Mouse (Mus musculus): ENCODE measurements around the gene Cd99l2. TPM values are rescaled to one million over a fixed set of nuclear protein-coding genes. Genes with fewer than 3 reads are reported as not detected.

Cd99l2 gene
- polyA plus RNA-seq, 1 experiment from 2014 or later = 43.2 TPM

DNA sequence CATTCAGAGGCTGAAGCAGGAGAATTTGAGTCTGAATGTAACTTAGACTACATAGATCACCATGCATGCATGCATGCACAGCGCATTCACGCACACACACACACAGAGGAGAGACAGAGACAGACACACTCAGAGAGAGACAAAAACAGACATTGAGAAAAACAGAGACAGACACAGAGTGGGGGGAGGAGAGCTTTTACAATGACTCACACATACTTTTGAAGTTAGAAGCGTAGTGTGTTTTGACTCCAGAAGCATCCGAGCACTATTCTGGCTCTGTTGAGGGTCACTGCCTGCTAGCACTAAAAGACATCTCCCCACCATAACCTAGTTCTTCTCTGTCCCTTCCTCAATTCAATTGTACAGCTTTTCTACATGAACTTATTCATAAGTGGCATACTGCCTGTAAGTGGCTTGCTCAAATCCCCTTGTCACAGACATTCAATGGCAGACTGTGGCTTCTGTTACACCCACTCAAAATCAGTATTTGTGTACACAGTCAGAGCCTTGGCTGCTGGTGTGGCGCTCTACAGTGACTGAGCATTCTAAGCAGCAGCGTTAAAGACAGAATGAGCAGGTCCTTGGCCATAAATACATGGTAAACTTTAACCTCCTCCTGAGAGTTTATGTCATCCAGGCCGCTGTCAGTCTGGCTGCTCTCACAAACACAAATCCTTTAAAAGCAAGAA is 28.4 kb downstream of the Cd99l2 start:
- 80% methylated on average over 7 of the region's 7 CpGs for WGBS
- Histone ChIP-seq H3K36me3 (ENCODE audit: poor library complexity, severe bottlenecking) (no peaks in the 10 kb centered on the region), H3K27ac (no peak overlapping the region), H3K9me3 (replicated peaks) (no peaks in the 10 kb centered on the region), H3K27me3 (no peaks in the 10 kb centered on the region), H3K4me3 (no peak overlapping the region), H3K4me2 (no peak overlapping the region), H3K4me1 (no peaks in the 10 kb centered on the region), H3K9ac (no peak overlapping the region)
- ATAC-seq = no peak

DNA sequence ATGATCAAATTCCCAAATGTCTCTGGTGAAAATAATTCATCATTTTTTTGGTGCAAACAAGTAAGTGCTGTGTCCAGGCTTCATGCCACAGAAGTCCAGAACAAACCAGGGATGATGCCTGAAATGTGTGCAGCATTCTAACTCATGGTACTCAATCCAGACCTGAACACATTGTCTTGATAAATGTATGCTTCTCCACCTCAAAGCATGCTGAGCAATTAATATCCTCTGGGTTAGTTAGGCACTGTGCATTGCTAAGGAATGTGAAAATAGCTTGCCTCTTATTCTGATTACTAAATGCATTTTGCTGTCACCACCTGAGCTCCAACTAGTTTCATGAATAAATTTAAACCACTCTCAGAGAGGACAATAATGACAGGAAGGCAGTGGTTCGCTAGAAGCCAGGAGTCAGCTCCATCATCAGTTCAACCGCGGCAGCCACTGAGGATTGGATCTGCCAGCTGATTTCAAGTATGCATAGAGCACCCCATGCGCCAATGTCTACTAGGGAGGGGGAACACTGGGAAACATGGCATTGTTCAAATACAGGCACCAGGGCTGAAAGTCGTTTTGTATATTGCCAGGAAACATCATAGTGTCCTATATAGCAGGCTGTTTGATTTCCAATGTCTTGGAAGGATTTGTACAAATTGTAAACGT is 36.4 kb downstream of the Cd99l2 start:
- H3K4me3 ChIP-seq = no peak overlapping the region
- H3K4me1 ChIP-seq = no peaks in the 10 kb centered on the region
- no peaks in the 10 kb centered on the region for H3K36me3 ChIP-seq (ENCODE audit: poor library complexity, severe bottlenecking)
- H3K4me2 ChIP-seq = no peak overlapping the region
- no peaks in the 10 kb centered on the region for H3K9me3 ChIP-seq (replicated peaks)
- H3K9ac ChIP-seq = no peak overlapping the region
- no peaks in the 10 kb centered on the region for H3K27me3 ChIP-seq
- 77% methylated on average over 6 of the region's 6 CpGs for WGBS
- ATAC-seq = no peak; the same call in 1 of the 2 replicates
- no peak overlapping the region for H3K27ac ChIP-seq

DNA sequence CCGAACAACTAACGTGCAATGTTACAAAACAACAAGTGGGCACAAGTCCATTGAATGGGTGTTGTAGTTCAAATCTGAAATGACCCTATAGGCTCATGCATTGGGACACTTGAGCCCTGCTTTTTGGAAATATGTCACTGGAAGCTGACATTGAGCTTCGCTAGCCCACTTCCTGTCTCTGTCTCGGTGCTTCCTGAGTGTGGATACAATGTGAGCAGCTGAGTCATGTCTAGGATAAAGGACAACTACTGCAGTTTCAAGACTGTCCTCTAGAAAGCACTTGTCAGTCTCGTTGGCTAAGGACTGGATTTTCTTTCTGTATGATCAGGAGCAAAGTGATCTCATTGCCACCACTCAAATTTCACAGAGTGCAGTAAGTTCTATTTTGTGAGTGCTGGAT is 49.7 kb downstream of the Cd99l2 start:
- Histone ChIP-seq H3K9ac (no peak overlapping the region), H3K27me3 (no peaks in the 10 kb centered on the region), H3K9me3 (replicated peaks) (no peaks in the 10 kb centered on the region), H3K27ac (no peak overlapping the region), H3K4me1 (no peaks in the 10 kb centered on the region), H3K4me3 (no peak overlapping the region), H3K36me3 (ENCODE audit: poor library complexity, severe bottlenecking) (peaks cover 4% of the 10 kb centered on the region; the same call in 1 of the 2 replicates), H3K4me2 (no peak overlapping the region)
- ATAC-seq = no peak
- WGBS = 87% methylated on average over 5 of the region's 5 CpGs

DNA sequence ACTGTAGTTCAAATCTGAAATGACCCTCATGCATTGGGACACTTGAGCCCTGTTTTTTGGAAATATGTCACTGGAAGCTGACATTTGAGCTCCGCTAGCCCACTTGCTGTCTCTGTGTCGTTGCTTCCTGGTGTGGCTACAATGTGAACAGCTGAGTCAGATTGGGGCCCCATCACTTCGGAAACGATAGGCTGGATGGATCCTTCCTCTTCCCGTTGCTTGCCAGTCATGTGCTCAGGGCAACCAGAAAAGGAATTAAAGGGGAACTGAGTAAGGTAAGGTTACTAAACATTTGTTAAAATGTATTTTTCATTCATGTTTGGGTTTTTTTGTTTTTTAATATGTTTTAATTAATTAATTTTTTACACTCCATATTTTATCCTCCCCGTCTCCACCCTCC is 53.2 kb downstream of the Cd99l2 start:
- Histone ChIP-seq H3K9me3 (replicated peaks) (no peaks in the 10 kb centered on the region), H3K4me2 (no peak overlapping the region), H3K36me3 (ENCODE audit: poor library complexity, severe bottlenecking) (peaks cover 4% of the 10 kb centered on the region; the same call in 1 of the 2 replicates), H3K4me1 (peaks cover 11% of the 10 kb centered on the region; the same call in 1 of the 2 replicates), H3K27ac (no peak overlapping the region), H3K27me3 (no peaks in the 10 kb centered on the region), H3K9ac (no peak overlapping the region), H3K4me3 (no peak overlapping the region)
- ATAC-seq = no peak
- WGBS = 95% methylated on average over 6 of the region's 6 CpGs

DNA sequence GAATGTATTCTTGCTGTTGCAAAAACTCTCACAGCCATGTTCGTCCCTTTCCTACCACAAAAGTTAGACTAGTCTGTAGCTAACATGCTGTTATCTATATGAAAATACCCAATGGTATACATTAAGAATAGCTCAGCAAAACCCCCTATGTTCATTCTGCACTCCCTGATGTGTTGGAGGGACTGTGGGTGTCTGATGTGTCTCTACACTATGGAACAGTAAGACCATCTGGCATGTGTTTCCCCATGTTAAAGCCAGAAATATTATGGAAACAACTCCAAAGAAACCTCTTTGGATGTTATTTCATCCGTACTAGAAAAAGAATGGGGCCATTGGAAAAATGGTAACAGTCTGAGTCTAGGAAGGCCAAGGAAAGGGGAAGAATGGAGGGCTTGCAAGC is 57.1 kb downstream of the Cd99l2 start:
- WGBS = 82% methylated on average over 2 of the region's 2 CpGs
- ATAC-seq = no peak
- no peak overlapping the region for H3K9ac ChIP-seq

DNA sequence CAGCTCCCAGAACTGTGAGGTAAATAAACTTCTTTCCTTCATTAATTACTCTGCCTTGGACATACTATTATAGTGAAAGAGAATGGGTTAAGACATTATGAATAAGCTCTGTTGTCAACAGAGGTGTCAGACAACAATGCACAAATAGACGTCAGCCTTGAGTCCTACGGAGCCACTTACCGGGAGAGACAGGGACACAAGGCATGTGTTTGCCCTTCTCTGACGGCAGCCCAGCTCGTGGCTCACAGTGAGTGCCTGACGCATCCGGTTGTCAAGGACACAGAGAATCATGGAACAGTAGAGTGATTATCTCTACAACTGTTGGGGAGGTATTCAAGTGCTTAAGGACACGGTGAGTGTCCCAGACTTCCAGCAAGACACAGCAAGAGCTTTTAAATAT is 57.8 kb downstream of the Cd99l2 start:
- no peaks in the 10 kb centered on the region for H3K9me3 ChIP-seq (replicated peaks)
- no peaks in the 10 kb centered on the region for H3K27me3 ChIP-seq
- H3K4me2 ChIP-seq = no peak overlapping the region
- H3K4me3 ChIP-seq = no peak overlapping the region
- peak; percentile 83; the same call in 1 of the 2 replicates for ATAC-seq
- 0 out of 2 replicates have a peak overlapping the region, but pooled peaks have one; percentile 10 for H3K27ac ChIP-seq
- WGBS = 10% methylated on average over 8 of the region's 8 CpGs
- H3K9ac ChIP-seq = no peak overlapping the region
- H3K4me1 ChIP-seq = peaks cover 11% of the 10 kb centered on the region; the same call in 1 of the 2 replicates
- H3K36me3 ChIP-seq (ENCODE audit: poor library complexity, severe bottlenecking) = no peaks in the 10 kb centered on the region

More for the DNA sequence above, 57.1 kb downstream of the Cd99l2 start:
- no peaks in the 10 kb centered on the region for H3K27me3 ChIP-seq
- no peak overlapping the region for H3K27ac ChIP-seq
- peaks cover 11% of the 10 kb centered on the region; the same call in 1 of the 2 replicates for H3K4me1 ChIP-seq
- H3K4me2 ChIP-seq = no peak overlapping the region
- no peak overlapping the region for H3K4me3 ChIP-seq
- H3K9me3 ChIP-seq (replicated peaks) = no peaks in the 10 kb centered on the region
- H3K36me3 ChIP-seq (ENCODE audit: poor library complexity, severe bottlenecking) = 0 out of 2 replicates have a peak, but pooled peaks cover under 1% of the 10 kb centered on the region

DNA sequence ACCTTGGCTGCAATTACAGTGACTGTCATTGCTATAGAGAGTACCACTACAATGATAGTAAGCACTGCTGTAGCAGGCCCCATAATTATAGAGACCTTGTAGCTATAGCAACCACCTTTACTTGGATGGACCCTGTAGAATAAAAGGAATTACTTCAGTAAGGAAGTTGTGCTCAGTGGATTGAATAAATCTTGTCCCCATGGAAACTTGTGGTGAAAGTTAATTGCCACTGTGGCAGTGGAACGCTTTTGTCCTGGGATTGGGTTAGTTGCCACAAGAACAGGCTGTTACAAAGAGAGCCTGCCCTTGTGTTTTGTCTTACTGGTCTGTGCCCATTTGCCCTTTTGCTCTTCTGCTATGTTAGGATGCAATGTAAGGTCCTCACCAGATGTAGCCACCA is 58.2 kb downstream of the Cd99l2 start:
- no peaks in the 10 kb centered on the region for H3K36me3 ChIP-seq (ENCODE audit: poor library complexity, severe bottlenecking)
- H3K9ac ChIP-seq = no peak overlapping the region
- no peak overlapping the region for H3K4me3 ChIP-seq
- 0 out of 2 replicates have a peak overlapping the region, but pooled peaks have one; percentile 10 for H3K27ac ChIP-seq
- no peak overlapping the region for H3K4me2 ChIP-seq
- WGBS = 38% methylated on average over 1 of the region's 1 CpGs
- peak; percentile 88 for ATAC-seq
- peaks cover 11% of the 10 kb centered on the region; the same call in 1 of the 2 replicates for H3K4me1 ChIP-seq
- H3K27me3 ChIP-seq = no peaks in the 10 kb centered on the region
- H3K9me3 ChIP-seq (replicated peaks) = no peaks in the 10 kb centered on the region

DNA sequence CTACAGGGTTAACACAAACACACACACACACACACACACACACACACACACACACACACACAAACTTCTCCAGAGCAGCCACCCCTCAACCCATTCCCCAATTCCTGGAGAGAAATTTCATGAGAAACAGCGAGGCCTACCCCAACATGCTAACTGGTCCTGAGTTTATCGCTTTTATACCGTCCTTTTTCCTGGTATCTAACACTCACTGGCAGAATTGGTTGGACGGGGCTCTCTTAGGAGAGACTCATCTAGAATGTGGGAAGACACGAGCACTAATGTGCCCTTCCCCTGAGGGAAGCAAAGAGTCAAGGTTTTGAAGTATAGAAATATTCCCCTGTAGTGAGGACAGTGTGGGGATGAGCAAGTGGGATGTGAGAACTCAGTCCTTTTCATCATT is 61.7 kb downstream of the Cd99l2 start:
- no peak overlapping the region for H3K9ac ChIP-seq
- no peak for ATAC-seq
- no peak overlapping the region for H3K4me3 ChIP-seq
- no peak overlapping the region for H3K4me2 ChIP-seq
- 83% methylated on average over 5 of the region's 5 CpGs for WGBS
- H3K36me3 ChIP-seq (ENCODE audit: poor library complexity, severe bottlenecking) = no peaks in the 10 kb centered on the region
- H3K4me1 ChIP-seq = peaks cover 15% of the 10 kb centered on the region
- no peak overlapping the region for H3K27ac ChIP-seq
- H3K9me3 ChIP-seq (replicated peaks) = no peaks in the 10 kb centered on the region
- no peaks in the 10 kb centered on the region for H3K27me3 ChIP-seq

DNA sequence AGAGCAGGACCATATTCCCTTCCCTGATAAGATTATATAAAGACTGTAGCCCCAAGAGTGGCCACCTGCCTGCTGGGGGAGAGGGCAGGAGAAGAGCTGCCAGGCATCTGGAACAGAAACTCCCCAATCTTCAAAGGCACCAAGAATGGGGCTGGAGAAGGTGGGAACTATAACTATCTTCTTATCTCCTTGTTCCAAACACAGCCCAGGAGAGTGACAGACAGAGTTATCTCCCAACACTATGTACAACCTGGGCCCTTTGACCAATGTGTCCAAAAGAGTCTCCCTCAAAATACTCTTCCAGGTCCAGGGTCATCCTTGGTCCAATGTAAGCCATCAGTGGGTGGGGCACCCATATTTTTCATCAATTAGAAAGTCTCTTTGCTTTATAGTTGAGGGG is 65.2 kb downstream of the Cd99l2 start:
- Histone ChIP-seq H3K9me3 (replicated peaks) (no peaks in the 10 kb centered on the region), H3K4me1 (peaks cover 5% of the 10 kb centered on the region; the same call in 1 of the 2 replicates), H3K36me3 (ENCODE audit: poor library complexity, severe bottlenecking) (no peaks in the 10 kb centered on the region), H3K9ac (no peak overlapping the region), H3K27ac (no peak overlapping the region), H3K27me3 (no peaks in the 10 kb centered on the region), H3K4me2 (no peak overlapping the region), H3K4me3 (no peak overlapping the region)
- ATAC-seq = no peak

DNA sequence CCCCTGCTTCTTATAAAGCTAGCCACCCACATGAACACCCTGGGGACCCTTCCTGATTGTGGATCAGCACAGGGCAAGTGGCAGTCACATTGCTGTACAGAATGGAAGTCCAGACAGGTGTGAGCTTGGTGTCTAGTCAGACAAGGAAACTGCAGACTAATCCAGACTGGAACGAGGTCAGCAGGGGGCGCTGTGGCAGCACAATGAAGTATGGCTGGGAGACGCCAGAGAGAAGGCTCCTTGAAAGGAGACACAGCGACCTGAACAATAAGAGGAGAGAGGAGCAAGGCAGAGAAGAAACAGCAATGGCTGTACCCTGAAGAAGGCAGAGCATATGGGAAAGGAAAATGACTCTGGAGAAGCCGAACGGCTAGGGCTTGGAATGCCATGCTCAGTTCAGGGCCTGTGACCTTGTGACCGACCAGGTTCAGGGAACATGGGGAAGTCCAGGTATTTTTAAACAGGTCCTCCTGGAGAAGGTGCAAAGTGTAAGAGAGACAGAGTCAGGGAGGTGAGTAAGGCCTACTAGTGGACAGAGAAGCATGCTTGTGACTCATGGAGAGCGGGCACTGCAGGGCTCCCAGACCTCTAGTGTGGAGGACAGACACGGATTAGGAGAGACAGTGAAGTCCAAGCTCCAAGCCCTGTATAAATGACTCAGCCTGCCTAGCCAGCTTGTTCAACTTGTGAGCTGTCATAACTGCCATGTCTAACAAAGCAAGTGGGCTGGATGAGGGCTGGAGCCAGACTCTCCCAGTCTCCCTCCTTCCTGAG is 66.7 kb downstream of the Cd99l2 start:
- WGBS = 48% methylated on average over 9 of the region's 9 CpGs
- peaks cover 5% of the 10 kb centered on the region; the same call in 1 of the 2 replicates for H3K4me1 ChIP-seq
- peak; percentile 83 for ATAC-seq
- no peaks in the 10 kb centered on the region for H3K27me3 ChIP-seq
- H3K4me2 ChIP-seq = no peak overlapping the region
- no peak overlapping the region for H3K27ac ChIP-seq
- no peak overlapping the region for H3K4me3 ChIP-seq
- no peaks in the 10 kb centered on the region for H3K36me3 ChIP-seq (ENCODE audit: poor library complexity, severe bottlenecking)
- H3K9me3 ChIP-seq (replicated peaks) = no peaks in the 10 kb centered on the region
- H3K9ac ChIP-seq = no peak overlapping the region

DNA sequence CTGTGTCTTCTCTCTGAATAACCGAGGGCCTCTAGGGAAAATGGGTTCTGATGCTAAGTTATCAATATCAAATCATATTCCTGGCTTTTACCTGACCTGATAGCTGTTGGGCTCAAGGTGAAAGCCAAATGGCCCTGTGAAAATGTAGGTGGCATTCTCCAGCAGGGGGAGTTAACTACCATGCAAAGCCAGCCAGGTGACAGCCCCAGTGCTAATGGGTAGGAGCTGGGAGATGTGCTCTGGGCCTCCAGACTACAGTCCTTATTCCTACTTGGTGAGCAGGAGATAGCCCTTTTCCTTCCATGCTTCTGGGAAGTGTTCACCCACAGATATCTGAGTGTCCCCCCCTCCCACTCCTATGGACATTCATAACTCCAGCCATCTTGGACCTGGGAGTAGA is 67.8 kb downstream of the Cd99l2 start:
- Histone ChIP-seq H3K4me1 (peaks cover 5% of the 10 kb centered on the region; the same call in 1 of the 2 replicates), H3K9me3 (replicated peaks) (no peaks in the 10 kb centered on the region), H3K27me3 (no peaks in the 10 kb centered on the region), H3K36me3 (ENCODE audit: poor library complexity, severe bottlenecking) (no peaks in the 10 kb centered on the region), H3K4me3 (no peak overlapping the region), H3K9ac (no peak overlapping the region), H3K27ac (no peak overlapping the region), H3K4me2 (no peak overlapping the region)
- WGBS = 78% methylated on average over 1 of the region's 1 CpGs
- ATAC-seq = no peak

DNA sequence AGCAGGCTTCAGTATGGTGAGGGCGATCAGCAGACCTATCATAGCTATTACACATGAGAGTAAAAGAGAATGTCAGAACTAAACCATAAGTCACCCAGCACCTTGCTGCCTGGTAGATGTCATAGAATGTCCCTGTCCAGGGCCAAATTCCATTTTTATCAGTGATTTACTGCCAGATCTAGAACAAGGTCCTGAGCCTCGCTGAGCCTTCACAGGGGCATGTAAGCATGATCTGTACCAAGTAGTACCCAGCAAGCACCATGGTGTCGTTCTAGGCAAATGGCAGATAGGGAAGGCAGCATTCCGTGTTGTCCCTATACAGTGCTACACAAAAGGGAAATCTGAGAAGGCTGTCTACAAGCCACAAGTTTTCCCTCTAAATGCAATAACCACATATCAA is 79.0 kb downstream of the Cd99l2 start:
- no peak overlapping the region for H3K9ac ChIP-seq
- 91% methylated on average over 4 of the region's 4 CpGs for WGBS
- ATAC-seq = no peak

More for the DNA sequence above, 79.0 kb downstream of the Cd99l2 start:
- Histone ChIP-seq H3K27me3 (no peaks in the 10 kb centered on the region), H3K4me3 (no peak overlapping the region), H3K9me3 (replicated peaks) (no peaks in the 10 kb centered on the region), H3K4me1 (no peaks in the 10 kb centered on the region), H3K4me2 (no peak overlapping the region), H3K36me3 (ENCODE audit: poor library complexity, severe bottlenecking) (no peaks in the 10 kb centered on the region), H3K27ac (no peak overlapping the region)

All from forebrain, embryonic 13.5 days (tissue).